9 mouse cellular contexts compared by ENCODE assay signal in the genomic region with DNA sequence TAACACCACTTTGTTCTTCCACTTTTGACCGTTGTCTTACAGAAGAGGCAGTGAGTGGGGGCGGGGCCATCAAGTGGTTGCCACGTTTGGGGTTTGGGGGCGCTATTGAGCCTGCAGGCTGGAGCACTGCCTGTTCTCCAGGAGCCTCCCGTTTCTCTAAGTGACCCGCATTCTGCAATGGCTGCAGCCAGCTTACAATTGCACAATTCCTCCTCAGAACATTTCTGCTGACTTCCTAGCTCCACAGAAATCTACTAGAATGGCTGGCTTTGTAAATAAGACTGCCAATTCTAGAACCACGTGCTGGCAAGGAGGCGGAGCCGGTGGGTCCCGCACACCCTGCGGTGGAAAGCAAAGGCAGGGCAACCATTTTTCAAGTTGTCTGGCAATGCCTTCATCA. TPM values are rescaled to one million over a fixed set of nuclear protein-coding genes. Genes with fewer than 3 reads are reported as not detected.
DNase-seq lines count a peak whose midpoint lies in the region; ATAC-seq and TF ChIP-seq lines count a peak whose summit lies in the region.
"Had no signal": no experiment of that assay in that cellular context is flagged by ENCODE, and none has a peak within 500 bp of the region (broad histone marks: within the 10 kb centered on the region; RNA-seq: fewer than 3 reads in every experiment).

No protein-coding gene starts in this region.

- TF ChIP-seq POLR2A in MEL (IDR thresholded peaks at IDR 0.05; ENCODE audit: control insufficient read depth in 1 of 2, insufficient read depth in 1 of 2, low read depth in 1 of 2, low read length in 2 of 2, poor library complexity in 1 of 2): peak in 1 of 2 experiments; percentile 22; a peak in 1 of 4 replicates
- TF ChIP-seq POLR2A in limb, embryonic 14.5 days (IDR thresholded peaks at IDR 0.05; ENCODE audit: borderline replicate concordance, extremely low read depth, insufficient read depth, insufficient read length): no peak

- no peaks in the 10 kb centered on the region for H3K9me3 ChIP-seq in MEL (replicated peaks; ENCODE audit: insufficient read depth, low read length)
- no peaks in the 10 kb centered on the region for H3K9me3 ChIP-seq in embryonic facial prominence, embryonic 15.5 days (replicated peaks)
- no peaks in the 10 kb centered on the region for H3K9me3 ChIP-seq in intestine, embryonic 15.5 days
- H3K9me3 ChIP-seq in limb, embryonic 14.5 days (ENCODE audit: control insufficient read depth, low read length): no peaks in the 10 kb centered on the region
- no peaks in the 10 kb centered on the region for H3K9me3 ChIP-seq in forebrain, embryonic 13.5 days (replicated peaks)
- H3K9me3 ChIP-seq: heart, embryonic 13.5 days had no signal

- no peaks in the 10 kb centered on the region; a peak in 1 of 4 replicates for H3K27me3 ChIP-seq in MEL (ENCODE audit: control insufficient read depth in 1 of 2, insufficient read depth in 2 of 2, low read length in 2 of 2)
- no peaks in the 10 kb centered on the region for H3K27me3 ChIP-seq in embryonic facial prominence, embryonic 15.5 days
- H3K27me3 ChIP-seq in intestine, embryonic 15.5 days (replicated peaks): no peaks in the 10 kb centered on the region
- H3K27me3 ChIP-seq in limb, embryonic 14.5 days (ENCODE audit: control insufficient read depth, insufficient read depth, low read length): no peaks in the 10 kb centered on the region
- H3K27me3 ChIP-seq in forebrain, embryonic 13.5 days: no peaks in the 10 kb centered on the region
- H3K27me3 ChIP-seq: heart, embryonic 13.5 days had no signal

- no peak for ATAC-seq in embryonic facial prominence, embryonic 15.5 days (ENCODE audit: insufficient number of reproducible peaks, low FRiP score, low TSS enrichment, low read depth)
- ATAC-seq in intestine, embryonic 15.5 days: no peak
- no peak for ATAC-seq in limb, embryonic 14.5 days (ENCODE audit: low FRiP score, low read depth)
- no peak for ATAC-seq in forebrain, embryonic 13.5 days

- peak overlapping the region; percentile 4; the same call in 1 of the 2 replicates for H3K27ac ChIP-seq in MEL (ENCODE audit: control insufficient read depth, low read depth, low read length)
- H3K27ac ChIP-seq in embryonic facial prominence, embryonic 15.5 days (replicated peaks): peak overlapping the region; percentile 63; the same call in 1 of the 2 replicates
- H3K27ac ChIP-seq in intestine, embryonic 15.5 days: no peak overlapping the region
- no peak overlapping the region for H3K27ac ChIP-seq in limb, embryonic 14.5 days (replicated peaks; ENCODE audit: low read depth, low read length)
- H3K27ac ChIP-seq in forebrain, embryonic 13.5 days: no peak overlapping the region
- H3K27ac ChIP-seq: heart, embryonic 13.5 days had no signal

- H3K4me3 ChIP-seq in MEL (ENCODE audit: control insufficient read depth in 1 of 2, insufficient read depth in 1 of 2, low read depth in 2 of 2, low read length in 2 of 2): peak overlapping the region; percentile 62 to 72
- 0 out of 2 replicates have a peak overlapping the region, but pooled peaks have one; percentile 0 for H3K4me3 ChIP-seq in embryonic facial prominence, embryonic 15.5 days (replicated peaks)
- H3K4me3 ChIP-seq in intestine, embryonic 15.5 days (replicated peaks): no peak overlapping the region
- H3K4me3 ChIP-seq in limb, embryonic 14.5 days (replicated peaks; ENCODE audit: low read length): no peak overlapping the region
- H3K4me3 ChIP-seq in forebrain, embryonic 13.5 days: no peak overlapping the region
- H3K4me3 ChIP-seq: heart, embryonic 13.5 days had no signal

- no peak; the same call in 1 of the 2 replicates for TF ChIP-seq RAD21 in MEL (IDR thresholded peaks at IDR 0.05; ENCODE audit: low read depth, low read length)

- H3K79me2 ChIP-seq in MEL (ENCODE audit: control insufficient read depth, insufficient read depth, low read length, poor library complexity): no peaks in the 10 kb centered on the region

- peak; percentile 7 to 19 for DNase-seq in cerebellum, postnatal 36 days
- no peak for DNase-seq in cerebellum, adult 11 months
- peak; percentile 93 for DNase-seq in MEL (ENCODE audit: low read depth, low spot score)
- DNase-seq in limb, embryonic 14.5 days (ENCODE audit: low spot score): peak; percentile 29
- DNase-seq in ovary, postnatal 36 days (ENCODE audit: low spot score): peak; percentile 75

- peaks cover 0 to 13% of the 10 kb centered on the region in 2 experiments; a peak in 2 of 4 replicates for H3K36me3 ChIP-seq in MEL (ENCODE audit: control insufficient read depth in 1 of 2, insufficient read depth in 2 of 2, low read length in 2 of 2)
- no peaks in the 10 kb centered on the region for H3K36me3 ChIP-seq in embryonic facial prominence, embryonic 15.5 days
- no peaks in the 10 kb centered on the region for H3K36me3 ChIP-seq in intestine, embryonic 15.5 days
- H3K36me3 ChIP-seq in limb, embryonic 14.5 days (ENCODE audit: control insufficient read depth, insufficient read depth, low read length): no peaks in the 10 kb centered on the region
- H3K36me3 ChIP-seq in forebrain, embryonic 13.5 days (ENCODE audit: poor library complexity, severe bottlenecking): no peaks in the 10 kb centered on the region
- H3K36me3 ChIP-seq: heart, embryonic 13.5 days had no signal

- WGBS in embryonic facial prominence, embryonic 15.5 days: 35% methylated on average over 11 of the region's 11 CpGs
- 25% methylated on average over 11 of the region's 11 CpGs for WGBS in intestine, embryonic 15.5 days
- WGBS in limb, embryonic 14.5 days: 39% methylated on average over 11 of the region's 11 CpGs
- WGBS in forebrain, embryonic 13.5 days: 41% methylated on average over 11 of the region's 11 CpGs

- H3K9ac ChIP-seq in MEL (ENCODE audit: control insufficient read depth, low read depth, low read length, poor library complexity, severe bottlenecking): peak overlapping the region; percentile 59
- H3K9ac ChIP-seq in embryonic facial prominence, embryonic 15.5 days: no peak overlapping the region
- no peak overlapping the region for H3K9ac ChIP-seq in intestine, embryonic 15.5 days
- H3K9ac ChIP-seq in limb, embryonic 14.5 days (ENCODE audit: low read depth, low read length, severe bottlenecking): no peak overlapping the region
- no peak overlapping the region for H3K9ac ChIP-seq in forebrain, embryonic 13.5 days
- H3K9ac ChIP-seq: heart, embryonic 13.5 days had no signal

- TF ChIP-seq EP300 in MEL (IDR thresholded peaks at IDR 0.05; ENCODE audit: low read depth in 1 of 2, low read length in 2 of 2): no peak

- peak; percentile 68 to 91 (median 87) for TF ChIP-seq CTCF in MEL (IDR thresholded peaks at IDR 0.05 in 2 of 3, conservative IDR thresholded peaks at IDR 0.05 in 1 of 3; ENCODE audit: control insufficient read depth in 1 of 3, insufficient read depth in 1 of 3, low read depth in 2 of 3, low read length in 3 of 3, poor library complexity in 1 of 3, severe bottlenecking in 1 of 3)

- H3K4me2 ChIP-seq in embryonic facial prominence, embryonic 15.5 days (replicated peaks): peak overlapping the region; percentile 30
- H3K4me2 ChIP-seq in intestine, embryonic 15.5 days (replicated peaks): peak overlapping the region; percentile 17; the same call in 1 of the 2 replicates
- H3K4me2 ChIP-seq in limb, embryonic 14.5 days (replicated peaks; ENCODE audit: low read depth, low read length, severe bottlenecking): 0 out of 2 replicates have a peak overlapping the region, but pooled peaks have one; percentile 15
- no peak overlapping the region for H3K4me2 ChIP-seq in forebrain, embryonic 13.5 days
- H3K4me2 ChIP-seq: heart, embryonic 13.5 days had no signal

- peaks cover 0 to 25% of the 10 kb centered on the region in 2 experiments; a peak in 2 of 4 replicates for H3K4me1 ChIP-seq in MEL (ENCODE audit: control insufficient read depth in 1 of 2, insufficient read depth in 2 of 2, low read length in 2 of 2)
- H3K4me1 ChIP-seq in embryonic facial prominence, embryonic 15.5 days: peaks cover 15% of the 10 kb centered on the region
- H3K4me1 ChIP-seq in intestine, embryonic 15.5 days (replicated peaks): 0 out of 2 replicates have a peak, but pooled peaks cover 4% of the 10 kb centered on the region
- H3K4me1 ChIP-seq in limb, embryonic 14.5 days (ENCODE audit: control insufficient read depth, insufficient read depth, low read length): peaks cover 10% of the 10 kb centered on the region
- H3K4me1 ChIP-seq in forebrain, embryonic 13.5 days: no peaks in the 10 kb centered on the region
- H3K4me1 ChIP-seq: heart, embryonic 13.5 days had no signal

RNA-seq across cellular contexts. Expression of a gene that starts 3.0 kb away (rescaled TPM):
- total RNA-seq in MEL (2012; rRNA removed): not detected in 2 replicates
- not detected for polyA plus RNA-seq in MEL (2012; ENCODE audit: insufficient read depth in 1 of 2, insufficient read length in 2 of 2, low read depth in 1 of 2, low replicate concordance in 2 of 2, missing spikeins in 1 of 2)
- polyA plus RNA-seq in embryonic facial prominence, embryonic 15.5 days (2015; fragmentation: Nextera tagmentation; extraction: Ambion mirVana): 0.16 and 0.25 TPM in 2 replicates
- polyA plus RNA-seq in intestine, embryonic 15.5 days (2015; fragmentation: Nextera tagmentation; extraction: Ambion mirVana): 0.35 and 0.36 TPM in 2 replicates
- 0.57 and 0.58 TPM in 2 replicates for polyA plus RNA-seq in limb, embryonic 14.5 days (2012; rRNA removed)
- polyA plus RNA-seq in limb, embryonic 14.5 days (2014; fragmentation: Nextera tagmentation; extraction: Ambion mirVana): 0.48 and 0.65 TPM in 2 replicates
- 0.08 and 0.09 TPM in 2 replicates for polyA plus RNA-seq in forebrain, embryonic 13.5 days (2015; fragmentation: Nextera tagmentation; extraction: Ambion mirVana)

RNA-seq across cellular contexts. Expression of a gene that starts 11.8 kb away (rescaled TPM):
- 31.7 and 31.8 TPM in 2 replicates for total RNA-seq in MEL (2012; rRNA removed)
- 10 to 100 TPM in 1 of 2 experiments, not detected in 1; 49.6 TPM for polyA plus RNA-seq in MEL (2012; ENCODE audit: insufficient read depth in 1 of 2, insufficient read length in 2 of 2, low read depth in 1 of 2, low replicate concordance in 2 of 2, missing spikeins in 1 of 2)
- polyA plus RNA-seq in embryonic facial prominence, embryonic 15.5 days (2015; fragmentation: Nextera tagmentation; extraction: Ambion mirVana): 21.2 and 22.2 TPM in 2 replicates
- 16.3 and 16.4 TPM in 2 replicates for polyA plus RNA-seq in intestine, embryonic 15.5 days (2015; fragmentation: Nextera tagmentation; extraction: Ambion mirVana)
- 18.1 and 19.6 TPM in 2 replicates for polyA plus RNA-seq in limb, embryonic 14.5 days (2012; rRNA removed)
- polyA plus RNA-seq in limb, embryonic 14.5 days (2014; fragmentation: Nextera tagmentation; extraction: Ambion mirVana): 19.5 and 21.5 TPM in 2 replicates
- polyA plus RNA-seq in forebrain, embryonic 13.5 days (2015; fragmentation: Nextera tagmentation; extraction: Ambion mirVana): 20.4 and 23.9 TPM in 2 replicates

RNA-seq across cellular contexts. Expression of a gene that starts 37.6 kb away (rescaled TPM):
- total RNA-seq in MEL (2012; rRNA removed): not detected in 2 replicates
- polyA plus RNA-seq in MEL (2012; ENCODE audit: insufficient read depth in 1 of 2, insufficient read length in 2 of 2, low read depth in 1 of 2, low replicate concordance in 2 of 2, missing spikeins in 1 of 2): not detected
- polyA plus RNA-seq in embryonic facial prominence, embryonic 15.5 days (2015; fragmentation: Nextera tagmentation; extraction: Ambion mirVana): 0.30 and 0.43 TPM in 2 replicates
- not detected in 2 replicates for polyA plus RNA-seq in intestine, embryonic 15.5 days (2015; fragmentation: Nextera tagmentation; extraction: Ambion mirVana)
- polyA plus RNA-seq in limb, embryonic 14.5 days (2012; rRNA removed): not detected in 2 replicates
- polyA plus RNA-seq in limb, embryonic 14.5 days (2014; fragmentation: Nextera tagmentation; extraction: Ambion mirVana): not detected in 2 replicates
- polyA plus RNA-seq in forebrain, embryonic 13.5 days (2015; fragmentation: Nextera tagmentation; extraction: Ambion mirVana): not detected in 2 replicates
- polyA plus RNA-seq: heart, embryonic 13.5 days had no signal

RNA-seq across cellular contexts. Expression of a gene that starts 54.7 kb away (rescaled TPM):
- not detected in 2 replicates for total RNA-seq in MEL (2012; rRNA removed)
- polyA plus RNA-seq in MEL (2012; ENCODE audit: insufficient read depth in 1 of 2, insufficient read length in 2 of 2, low read depth in 1 of 2, low replicate concordance in 2 of 2, missing spikeins in 1 of 2): not detected
- not detected in 2 replicates for polyA plus RNA-seq in embryonic facial prominence, embryonic 15.5 days (2015; fragmentation: Nextera tagmentation; extraction: Ambion mirVana)
- not detected in 2 replicates for polyA plus RNA-seq in intestine, embryonic 15.5 days (2015; fragmentation: Nextera tagmentation; extraction: Ambion mirVana)
- polyA plus RNA-seq in limb, embryonic 14.5 days (2012; rRNA removed): not detected in 2 replicates
- polyA plus RNA-seq in limb, embryonic 14.5 days (2014; fragmentation: Nextera tagmentation; extraction: Ambion mirVana): not detected in 2 replicates
- polyA plus RNA-seq in forebrain, embryonic 13.5 days (2015; fragmentation: Nextera tagmentation; extraction: Ambion mirVana): not detected in 2 replicates
- polyA plus RNA-seq: heart, embryonic 13.5 days had no signal

Comparison
In these comparisons a context has a peak if more than half of its experiments do, and no peak if none do; other contexts are left out.
1. H3K27ac ChIP-seq: peak in MEL (single experiment) and embryonic facial prominence, embryonic 15.5 days (single experiment); none in intestine, embryonic 15.5 days (single experiment), limb, embryonic 14.5 days (single experiment) and forebrain, embryonic 13.5 days (single experiment).
2. H3K4me3 ChIP-seq: peak in MEL (2 of 2) and embryonic facial prominence, embryonic 15.5 days (single experiment); none in intestine, embryonic 15.5 days (single experiment), limb, embryonic 14.5 days (single experiment) and forebrain, embryonic 13.5 days (single experiment).